Mouse (Mus musculus): ENCODE measurements around the gene Pcgf6. TPM values are rescaled to one million over a fixed set of nuclear protein-coding genes. Genes with fewer than 3 reads are reported as not detected.
A peak's percentile ranks its signal among the peaks of the same experiment; 100 is the strongest.
"Not testable (repeated sequence)": the region's sequence is repeated elsewhere in the genome, so short reads cannot be mapped to it uniquely, and the experiment has no call there.

Gene Pcgf6
- total RNA-seq, 4 experiments from 2014 or later, result 11.7 to 19.9 (median 15.6) TPM

GRCm38 (mm10) chr19:46998168-46998870 is 52.4 kb downstream of the Pcgf6 start:
- DNase-seq, result no peak

DNA sequence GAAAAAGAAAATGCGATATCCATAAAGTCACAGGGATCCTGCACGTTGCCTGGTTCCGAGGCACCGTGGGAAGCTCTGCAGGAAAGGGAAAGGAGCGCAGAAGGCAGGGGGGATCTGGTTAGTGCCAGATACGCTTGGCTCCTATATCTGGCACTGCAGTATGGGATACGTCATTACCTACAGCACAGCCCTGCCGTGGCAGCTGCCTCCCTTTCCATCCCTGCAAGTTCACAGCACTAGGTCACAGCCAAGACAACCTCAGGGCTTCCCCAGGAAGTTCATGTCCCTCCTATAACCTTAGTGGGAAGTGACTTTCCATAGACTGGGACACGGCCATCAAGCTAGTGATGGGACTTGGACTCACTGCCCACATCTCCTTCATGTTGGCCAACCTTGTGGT is 54.6 kb downstream of the Pcgf6 start:
- DNase-seq, result no peak

- DNase-seq, result not testable (repeated sequence)
These were observed 58.4 kb downstream of the Pcgf6 start for GRCm38 (mm10) chr19:46992329-46992728.

- DNase-seq, result peak; percentile 70
These were observed 59.6 kb downstream of the Pcgf6 start for GRCm38 (mm10) chr19:46991145-46991544.

GRCm38 (mm10) chr19:46990625-46991024 is 60.1 kb downstream of the Pcgf6 start:
- not testable (repeated sequence) for DNase-seq

- DNase-seq, result no peak
These were observed 60.6 kb downstream of the Pcgf6 start for GRCm38 (mm10) chr19:46990153-46990518.

GRCm38 (mm10) chr19:46989479-46990152 is 61.1 kb downstream of the Pcgf6 start:
- DNase-seq, result no peak

GRCm38 (mm10) chr19:46988231-46989087 is 62.2 kb downstream of the Pcgf6 start:
- DNase-seq, result no peak

DNA sequence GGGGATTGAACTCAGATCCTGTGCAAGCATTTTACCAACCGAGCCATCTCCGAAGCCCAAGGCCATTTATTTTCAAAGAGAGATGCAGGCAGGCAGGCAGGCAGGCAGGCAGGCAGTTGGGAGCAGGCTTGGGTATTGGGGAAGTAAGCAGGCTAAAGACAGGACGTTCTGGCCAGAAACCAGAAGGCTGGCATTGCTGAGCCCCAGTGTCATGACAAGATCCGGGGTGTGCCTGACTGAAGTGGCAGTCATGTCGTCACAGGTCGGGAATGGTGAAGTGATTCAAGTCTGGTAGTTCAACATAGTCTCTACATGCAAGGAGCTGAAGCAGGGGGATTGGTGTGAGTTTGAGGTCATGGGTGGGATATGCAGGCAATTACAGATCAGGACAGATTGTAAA is 63.1 kb downstream of the Pcgf6 start:
- no peak for DNase-seq

DNA sequence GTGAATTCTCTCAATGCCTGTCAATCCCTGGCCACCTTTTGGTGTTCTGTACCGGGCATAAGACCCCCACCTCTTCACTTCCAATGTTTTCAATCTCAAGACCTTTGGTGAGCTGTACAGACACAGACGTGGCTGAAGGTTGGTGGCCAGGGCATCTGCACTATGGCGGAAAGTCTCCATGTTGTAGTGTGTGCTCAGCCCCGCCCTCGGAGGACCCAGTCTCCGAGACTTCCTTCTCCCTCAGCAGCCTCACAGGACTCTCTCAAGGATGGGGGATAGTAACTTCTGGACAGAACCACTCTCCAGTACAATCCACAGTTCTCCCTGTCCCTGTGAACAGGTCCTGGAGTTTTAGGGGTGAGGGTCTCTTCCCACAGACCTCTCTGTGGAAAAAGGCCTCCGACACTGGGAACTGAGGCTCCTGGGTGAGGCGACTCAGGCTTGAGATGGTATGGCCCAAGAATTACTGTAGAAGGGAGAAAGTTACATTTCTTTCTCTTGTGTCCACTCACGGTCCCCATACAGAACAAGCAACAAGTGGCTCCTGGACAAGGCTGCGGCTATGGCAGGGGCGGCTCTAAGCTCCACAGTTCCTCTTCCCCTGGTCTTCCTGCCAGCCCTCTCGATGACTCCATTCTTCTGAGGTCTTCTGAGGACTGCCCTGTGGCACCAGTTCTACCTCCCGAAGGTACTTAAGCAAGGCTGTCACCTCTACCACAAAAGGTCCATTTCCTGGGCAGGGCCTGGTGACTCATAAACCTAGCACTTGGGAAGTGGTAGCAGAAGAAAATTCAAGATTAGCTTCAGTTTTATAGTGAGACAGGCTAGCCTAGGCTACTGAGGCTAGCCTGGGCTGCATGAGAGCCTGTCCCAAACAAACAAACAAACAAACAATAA is 65.7 kb downstream of the Pcgf6 start:
- no peak for DNase-seq

GRCm38 (mm10) chr19:46983966-46984380 is 66.7 kb downstream of the Pcgf6 start:
- no peak for DNase-seq

Other genes with a start within 250 kb of the Pcgf6 start
- gene Ina, start 36.2 kb downstream of the Pcgf6 start, total RNA-seq (2022), result 1 to 10 TPM; 6.1 to 9.9 (median 7.6) TPM
- gene Nt5c2, start 35.8 kb downstream of the Pcgf6 start, total RNA-seq (2022), result 10 to 100 TPM; 44.2 to 83.0 (median 65.5) TPM
- gene Taf5, start 16.8 kb upstream of the Pcgf6 start, total RNA-seq (2022), result 1 to 10 TPM; 2.5 to 4.2 (median 3.6) TPM
- 100 to 1,000 TPM; 366 to 588 (median 484) TPM for gene Usmg5, start 39.7 kb upstream of the Pcgf6 start, total RNA-seq (2022)
- gene Pdcd11, start 39.9 kb upstream of the Pcgf6 start, total RNA-seq (2022), result 10 to 100 TPM; 25.3 to 28.8 (median 26.4) TPM
- 1 to 10 TPM; 4.6 to 8.8 (median 7.5) TPM for gene Calhm2, start 87.4 kb upstream of the Pcgf6 start, total RNA-seq (2022)
- gene Calhm1, start 93.3 kb upstream of the Pcgf6 start, total RNA-seq (2022), result not detected
- not detected for gene Calhm3, start 106.9 kb upstream of the Pcgf6 start, total RNA-seq (2022)
- gene Neurl1a, start 127.9 kb upstream of the Pcgf6 start, total RNA-seq (2022), result 10 to 100 TPM; 16.2 to 26.8 (median 22.2) TPM

Measured in adrenal gland, adult 8-10 months (tissue).